In the genomic region with DNA sequence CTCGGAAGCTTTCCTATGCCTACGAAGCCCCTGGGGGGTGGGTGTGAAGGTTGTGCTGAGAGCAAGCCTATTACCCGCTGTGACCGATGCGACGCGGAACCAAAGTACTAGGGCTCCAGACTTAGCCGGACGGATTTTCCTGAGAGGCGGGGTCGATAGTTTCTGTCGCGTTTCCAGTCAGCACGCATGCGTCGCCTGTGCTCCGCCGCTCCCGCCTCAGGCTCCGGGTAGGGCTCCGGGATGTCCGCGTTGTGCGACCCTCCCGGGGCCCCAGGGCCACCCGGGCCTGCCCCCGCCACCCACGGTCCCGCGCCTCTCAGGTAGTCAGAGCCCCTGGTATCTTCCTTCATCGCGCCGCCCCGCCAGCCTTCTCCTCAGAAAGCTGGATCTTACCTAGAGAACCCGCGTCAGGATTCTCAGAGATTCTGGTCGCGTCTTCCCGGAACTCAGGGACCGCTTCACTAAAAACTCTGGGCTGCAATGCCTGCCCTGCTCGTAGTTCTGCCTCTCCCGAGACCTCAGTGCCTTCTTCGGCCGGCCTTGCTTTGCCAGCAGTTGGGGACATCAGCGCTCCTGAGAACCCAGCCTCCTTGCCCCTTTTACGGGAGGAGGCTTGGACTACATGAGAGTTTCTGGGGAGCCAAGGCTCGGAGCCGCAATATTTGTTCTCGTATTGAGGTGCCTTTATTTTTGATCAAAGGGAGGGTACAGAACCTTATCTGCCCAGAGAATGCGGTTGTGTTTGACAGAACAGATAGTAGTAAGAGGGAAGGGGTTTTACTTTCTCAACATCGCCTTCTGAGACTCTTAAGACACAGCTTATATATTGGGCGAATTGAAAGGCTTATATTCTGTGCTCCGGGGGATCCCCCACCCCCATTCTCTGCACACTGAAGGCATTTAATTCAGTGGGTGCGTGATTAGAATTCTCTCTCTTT, we compare ENCODE assay signal across 8 mouse cellular contexts. TPM values are rescaled to one million over a fixed set of nuclear protein-coding genes. Genes with fewer than 3 reads are reported as not detected.
DNase-seq lines count a peak whose midpoint lies in the region; ATAC-seq lines count a peak whose summit lies in the region.

A gene (plus strand): TSS at position 177 of the 938 bp plus-strand sequence.

- peaks cover 44% of the 10 kb centered on the region for H3K4me1 ChIP-seq in forebrain, embryonic 10.5 days
- H3K4me1 ChIP-seq in heart, embryonic 14.5 days (ENCODE audit: control insufficient read depth in 2 of 2, insufficient read depth in 2 of 2, low read length in 2 of 2), result peaks cover 8 to 19% of the 10 kb centered on the region in 2 experiments; a peak in 3 of 4 replicates
- H3K4me1 ChIP-seq in liver, embryonic 13.5 days (replicated peaks), result peaks cover 69% of the 10 kb centered on the region
- H3K4me1 ChIP-seq in stomach, embryonic 14.5 days (ENCODE audit: control insufficient read depth, insufficient read depth, low read length), result peaks cover 18% of the 10 kb centered on the region

- H3K27ac ChIP-seq in forebrain, embryonic 10.5 days, result peak within 1 kb of the TSS; percentile 94
- peak within 1 kb of the TSS; percentile 67 to 85 for H3K27ac ChIP-seq in heart, embryonic 14.5 days (replicated peaks in 1 of 2; ENCODE audit: control insufficient read depth in 1 of 2, insufficient read depth in 1 of 2, low read depth in 2 of 2, low read length in 2 of 2)
- peak within 1 kb of the TSS; percentile 94 for H3K27ac ChIP-seq in liver, embryonic 13.5 days
- H3K27ac ChIP-seq in stomach, embryonic 14.5 days (ENCODE audit: low read length), result peak within 1 kb of the TSS; percentile 89

- peak within 1 kb of the TSS; percentile 84 for H3K4me3 ChIP-seq in forebrain, embryonic 10.5 days
- H3K4me3 ChIP-seq in heart, embryonic 14.5 days (ENCODE audit: control insufficient read depth in 1 of 2, insufficient read depth in 1 of 2, low read depth in 1 of 2, low read length in 2 of 2), result peak within 1 kb of the TSS; percentile 90 to 92
- H3K4me3 ChIP-seq in liver, embryonic 13.5 days (replicated peaks), result peak within 1 kb of the TSS; percentile 91
- peak within 1 kb of the TSS; percentile 89 for H3K4me3 ChIP-seq in stomach, embryonic 14.5 days (ENCODE audit: low read depth, low read length)

- no peaks in the 10 kb centered on the region for H3K9me3 ChIP-seq in forebrain, embryonic 10.5 days
- H3K9me3 ChIP-seq in heart, embryonic 14.5 days (ENCODE audit: control insufficient read depth, low read length), result no peaks in the 10 kb centered on the region
- no peaks in the 10 kb centered on the region for H3K9me3 ChIP-seq in liver, embryonic 13.5 days (replicated peaks)
- H3K9me3 ChIP-seq in stomach, embryonic 14.5 days (ENCODE audit: control insufficient read depth, low read depth, low read length), result no peaks in the 10 kb centered on the region

- peak; percentile 76 to 85 for DNase-seq in CD8-positive naive resting alpha-beta T cell, adult 2 months (ENCODE audit: low read depth in 2 of 2, low spot score in 2 of 2)
- peak; percentile 82 for DNase-seq in c-Kit-negative CD71-positive TER-119-positive erythroid progenitor cells, embryonic 14.5 days (ENCODE audit: low read depth, low spot score)
- peak; percentile 83 for DNase-seq in forebrain, embryonic 10.5 days (ENCODE audit: extremely low spot score, low spot score)
- peak; percentile 89 for DNase-seq in kidney, postnatal 14 days
- peak; percentile 77 for DNase-seq in liver, embryonic 13.5 days
- peak; percentile 75 to 85 for DNase-seq in natural killer cell, adult 2 months (ENCODE audit: low spot score in 2 of 2)

- H3K36me3 ChIP-seq in forebrain, embryonic 10.5 days (replicated peaks), result peaks cover 53% of the 10 kb centered on the region
- H3K36me3 ChIP-seq in heart, embryonic 14.5 days (ENCODE audit: control insufficient read depth, insufficient read depth, low read length), result peaks cover 40% of the 10 kb centered on the region
- peaks cover 45% of the 10 kb centered on the region for H3K36me3 ChIP-seq in liver, embryonic 13.5 days
- H3K36me3 ChIP-seq in stomach, embryonic 14.5 days (ENCODE audit: control insufficient read depth, insufficient read depth, low read length), result peaks cover 28% of the 10 kb centered on the region

- ATAC-seq in heart, embryonic 14.5 days (ENCODE audit: insufficient number of reproducible peaks, insufficient read depth, low FRiP score, low read depth), result peak; percentile 54; the same call in 1 of the 2 replicates
- ATAC-seq in liver, embryonic 13.5 days (ENCODE audit: low read depth), result peak; percentile 56
- ATAC-seq in stomach, embryonic 14.5 days (ENCODE audit: insufficient number of reproducible peaks, insufficient read depth, low FRiP score, low read depth), result peak; percentile 68

- peak within 1 kb of the TSS; percentile 82 for H3K4me2 ChIP-seq in heart, embryonic 14.5 days (ENCODE audit: low read length)
- peak within 1 kb of the TSS; percentile 80 for H3K4me2 ChIP-seq in liver, embryonic 13.5 days
- peak within 1 kb of the TSS; percentile 80 for H3K4me2 ChIP-seq in stomach, embryonic 14.5 days (replicated peaks; ENCODE audit: low read depth, low read length)

- H3K9ac ChIP-seq in heart, embryonic 14.5 days (ENCODE audit: low read length), result peak within 1 kb of the TSS; percentile 96
- H3K9ac ChIP-seq in liver, embryonic 13.5 days, result peak within 1 kb of the TSS; percentile 96
- H3K9ac ChIP-seq in stomach, embryonic 14.5 days (replicated peaks; ENCODE audit: low read depth, low read length), result peak within 1 kb of the TSS; percentile 92

- H3K27me3 ChIP-seq in forebrain, embryonic 10.5 days (ENCODE audit: poor library complexity, severe bottlenecking), result no peaks in the 10 kb centered on the region
- no peaks in the 10 kb centered on the region for H3K27me3 ChIP-seq in heart, embryonic 14.5 days (ENCODE audit: control insufficient read depth, insufficient read depth, low read length)
- H3K27me3 ChIP-seq in liver, embryonic 13.5 days, result no peaks in the 10 kb centered on the region
- H3K27me3 ChIP-seq in stomach, embryonic 14.5 days (ENCODE audit: control insufficient read depth, insufficient read depth, low read length), result no peaks in the 10 kb centered on the region

- 4% methylated on average over 54 of the region's 54 CpGs for WGBS in forebrain, embryonic 10.5 days
- WGBS in heart, embryonic 14.5 days, result 2% methylated on average over 54 of the region's 54 CpGs
- whole genome bisulfite sequencing in liver, embryonic 13.5 days (ENCODE audit: insufficient replicate concordance), result 1% methylated on average over 54 of the region's 54 CpGs
- 2% methylated on average over 54 of the region's 54 CpGs for WGBS in stomach, embryonic 14.5 days

RNA-seq across cellular contexts. Expression of the gene that starts here (rescaled TPM):
- 59.9 and 61.4 TPM in 2 replicates for polyA plus RNA-seq in forebrain, embryonic 10.5 days (2016; fragmentation: Nextera tagmentation; extraction: Ambion mirVana)
- polyA plus RNA-seq in heart, embryonic 14.5 days (2014; fragmentation: Nextera tagmentation; extraction: Ambion mirVana), result 18.2 TPM in 2 replicates
- polyA plus RNA-seq in liver, embryonic 13.5 days (2015; fragmentation: Nextera tagmentation; extraction: Ambion mirVana), result 26.1 and 26.5 TPM in 2 replicates
- 29.3 and 33.5 TPM in 2 replicates for polyA plus RNA-seq in stomach, embryonic 14.5 days (2014; fragmentation: Nextera tagmentation; extraction: Ambion mirVana)

Comparison
In these comparisons a context has a peak if more than half of its experiments do, and no peak if none do; other contexts are left out.
1. Peak in every context shown above with its lines: DNase-seq, ATAC-seq, H3K4me3 ChIP-seq and H3K27ac ChIP-seq.